Mouse (Mus musculus) liver, postnatal 0 days (tissue): ENCODE results near the gene Il18bp.

ENCODE experiments used
- CTCF ChIP-seq: sonication (generic); IDR thresholded peaks from 2 replicates; pipeline ENCODE4 v1.5.1; 2016; ENCODE audit warnings: antibody characterized with exemption, low read depth
- EP300 ChIP-seq: IDR thresholded peaks from 2 replicates; pipeline ENCODE4 v1.6.1; 2016; ENCODE audit warnings: antibody characterized with exemption, low read depth, mild to moderate bottlenecking

GRCm38 (mm10) chr7:102037318-102037717 is 18.8 kb upstream of the Il18bp start:
- no peak for TF ChIP-seq CTCF
- TF ChIP-seq EP300 = no peak
